23 mouse cellular contexts compared by ENCODE assay signal in the genomic region with DNA sequence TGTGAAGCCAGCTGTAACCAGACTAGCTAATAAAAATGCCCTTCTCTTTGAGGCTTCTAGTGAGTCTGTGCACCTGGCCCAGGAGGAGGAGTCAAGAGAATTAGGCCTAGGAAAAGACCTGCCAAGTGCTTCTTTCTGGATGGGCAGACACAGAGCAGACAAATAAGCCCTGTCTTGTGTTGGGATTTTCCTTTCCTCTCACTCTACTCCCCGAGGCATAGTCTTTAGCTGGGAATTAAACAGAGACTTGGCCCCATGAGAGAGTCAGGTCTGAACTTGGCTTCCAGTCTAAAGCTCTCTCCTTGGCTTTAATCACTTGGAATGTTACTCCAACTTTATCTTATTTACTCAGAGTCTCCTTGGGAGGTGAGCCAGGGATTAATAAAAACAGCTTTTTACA. TPM values are rescaled to one million over a fixed set of nuclear protein-coding genes. Genes with fewer than 3 reads are reported as not detected.
"Had no signal": no experiment of that assay in that cellular context is flagged by ENCODE, and none has a peak within 500 bp of the region (broad histone marks: within the 10 kb centered on the region; RNA-seq: fewer than 3 reads in every experiment).

No protein-coding gene starts in this region.

- H3K9me3 ChIP-seq: limb, embryonic 10.5 days; limb, embryonic 13.5 days; liver, embryonic 12.5 days; liver, embryonic 15.5 days; lung, embryonic 15.5 days; midbrain, embryonic 12.5 days; midbrain, embryonic 15.5 days; neural tube, embryonic 12.5 days; neural tube, embryonic 15.5 days had no signal

- H3K27ac ChIP-seq: kidney, postnatal 0 days; layer of hippocampus, adult 2 months; limb, embryonic 10.5 days; limb, embryonic 13.5 days; liver, embryonic 12.5 days; liver, embryonic 15.5 days; lung, embryonic 15.5 days; macrophage; midbrain, embryonic 12.5 days; midbrain, embryonic 15.5 days; neural tube, embryonic 12.5 days; neural tube, embryonic 15.5 days had no signal

- H3K27me3 ChIP-seq: limb, embryonic 13.5 days; liver, embryonic 12.5 days; liver, embryonic 15.5 days; lung, embryonic 15.5 days; midbrain, embryonic 12.5 days; midbrain, embryonic 15.5 days; neural tube, embryonic 12.5 days; neural tube, embryonic 15.5 days had no signal

- H3K9ac ChIP-seq: limb, embryonic 13.5 days; liver, embryonic 12.5 days; liver, embryonic 15.5 days; lung, embryonic 15.5 days; midbrain, embryonic 12.5 days; midbrain, embryonic 15.5 days; neural tube, embryonic 12.5 days; neural tube, embryonic 15.5 days had no signal

- DNase-seq: kidney, postnatal 25 days; layer of hippocampus, adult 9-11 months; liver; lung, adult 18-20 months; lung, postnatal 14 days; thymus, adult 18-20 months; thymus, postnatal 14 days had no signal

- H3K36me3 ChIP-seq: limb, embryonic 10.5 days; limb, embryonic 13.5 days; liver, embryonic 12.5 days; liver, embryonic 15.5 days; lung, embryonic 15.5 days; midbrain, embryonic 12.5 days; midbrain, embryonic 15.5 days; neural tube, embryonic 12.5 days; neural tube, embryonic 15.5 days had no signal

- H3K4me1 ChIP-seq: limb, embryonic 10.5 days; limb, embryonic 13.5 days; liver, embryonic 12.5 days; liver, embryonic 15.5 days; midbrain, embryonic 12.5 days; midbrain, embryonic 15.5 days; neural tube, embryonic 12.5 days had no signal

- H3K4me3 ChIP-seq: layer of hippocampus, adult 2 months; limb, embryonic 10.5 days; limb, embryonic 13.5 days; liver, embryonic 12.5 days; liver, embryonic 15.5 days; lung, embryonic 15.5 days; midbrain, embryonic 12.5 days; midbrain, embryonic 15.5 days; neural tube, embryonic 12.5 days; neural tube, embryonic 15.5 days had no signal

- H3K4me2 ChIP-seq: limb, embryonic 13.5 days; liver, embryonic 12.5 days; liver, embryonic 15.5 days; lung, embryonic 15.5 days; midbrain, embryonic 12.5 days; midbrain, embryonic 15.5 days; neural tube, embryonic 12.5 days; neural tube, embryonic 15.5 days had no signal

- ATAC-seq: liver, embryonic 12.5 days; midbrain, embryonic 15.5 days had no signal

RNA-seq across cellular contexts. Expression of gene A730015C16Rik, which starts 54.5 kb away (rescaled TPM):
- total RNA-seq: layer of hippocampus, adult 2 months; left cerebral cortex, adult 18-20 months; left cerebral cortex, postnatal 25 days had no signal
- polyA plus RNA-seq: large intestine, adult 2 months; macrophage; spleen, adult 2 months had no signal
